Mouse (Mus musculus): Measurements from ENCODE around the gene Spats2l.

GRCm38 (mm10) chr1:57735877-57736276 lies 38.1 kb upstream of the Spats2l start:
- no peak for TF ChIP-seq CTCF (IDR thresholded peaks at IDR 0.05)
- TF ChIP-seq EP300 (IDR thresholded peaks at IDR 0.05), result no peak
